Comparison of ENCODE assay signal across 10 mouse cellular contexts in genomic region chr15:81199372-81199959, GRCm38 (mm10). TPM values are rescaled to one million over a fixed set of nuclear protein-coding genes. Genes with fewer than 3 reads are reported as not detected.
DNase-seq lines count a peak whose midpoint lies in the region; ATAC-seq and TF ChIP-seq lines count a peak whose summit lies in the region.
"Had no signal": no experiment of that assay in that cellular context is flagged by ENCODE, and none has a peak within 500 bp of the region (broad histone marks: within the 10 kb centered on the region; RNA-seq: fewer than 3 reads in every experiment).

No protein-coding gene starts in this region.

- 29% methylated on average over 4 of the region's 4 CpGs for WGBS in hindbrain, embryonic 10.5 days
- WGBS in hindbrain, embryonic 16.5 days, result 25% methylated on average over 4 of the region's 4 CpGs
- 18% methylated on average over 4 of the region's 4 CpGs for WGBS in lung, embryonic 16.5 days
- WGBS in spleen, adult 2 months, result 11% methylated on average over 4 of the region's 4 CpGs

- no peak for TF ChIP-seq POLR2A in CH12.LX (IDR thresholded peaks at IDR 0.05; ENCODE audit: low read depth, low read length)
- TF ChIP-seq POLR2A in spleen, adult 2 months (IDR thresholded peaks at IDR 0.05; ENCODE audit: low read depth, low read length), result no peak

- H3K4me1 ChIP-seq in hindbrain, embryonic 10.5 days (replicated peaks), result no peaks in the 10 kb centered on the region
- H3K4me1 ChIP-seq in hindbrain, embryonic 16.5 days (ENCODE audit: control insufficient read depth, insufficient read depth, low read depth, low read length), result no peaks in the 10 kb centered on the region
- H3K4me1 ChIP-seq in CH12.LX (ENCODE audit: control insufficient read depth in 1 of 2, insufficient read depth in 2 of 2), result peaks cover 10 to 32% of the 10 kb centered on the region in 2 experiments; a peak in 3 of 4 replicates
- peaks cover 4% of the 10 kb centered on the region for H3K4me1 ChIP-seq in lung, embryonic 16.5 days (replicated peaks; ENCODE audit: control insufficient read depth, insufficient read depth, low read length)
- H3K4me1 ChIP-seq in spleen, adult 2 months (ENCODE audit: control insufficient read depth, insufficient read depth, insufficient read length), result peaks cover 4% of the 10 kb centered on the region; the same call in 1 of the 2 replicates
- H3K4me1 ChIP-seq: neural tube, embryonic 12.5 days had no signal

- H3K79me2 ChIP-seq in CH12.LX (replicated peaks; ENCODE audit: control insufficient read depth, extremely low read depth, insufficient read depth, poor library complexity, severe bottlenecking), result no peaks in the 10 kb centered on the region

- peaks cover 4% of the 10 kb centered on the region; the same call in 1 of the 2 replicates for H3K9me3 ChIP-seq in hindbrain, embryonic 10.5 days
- H3K9me3 ChIP-seq in hindbrain, embryonic 16.5 days (ENCODE audit: control insufficient read depth, low read length), result no peaks in the 10 kb centered on the region; the same call in 1 of the 2 replicates
- peaks cover 3% of the 10 kb centered on the region for H3K9me3 ChIP-seq in CH12.LX (replicated peaks; ENCODE audit: low read length)
- peaks cover 3% of the 10 kb centered on the region; the same call in 1 of the 2 replicates for H3K9me3 ChIP-seq in lung, embryonic 16.5 days (ENCODE audit: control insufficient read depth, low read length)
- H3K9me3 ChIP-seq: embryonic facial prominence, embryonic 15.5 days; neural tube, embryonic 12.5 days had no signal

- peak; percentile 85 for TF ChIP-seq RAD21 in CH12.LX (IDR thresholded peaks at IDR 0.05; ENCODE audit: low read depth, low read length)

- TF ChIP-seq CTCF in CH12.LX (conservative IDR thresholded peaks at IDR 0.05 in 1 of 2, IDR thresholded peaks at IDR 0.05 in 1 of 2; ENCODE audit: low read depth in 2 of 2, low read length in 2 of 2), result peak; percentile 31 to 85; a peak in 2 of 4 replicates
- no peak for TF ChIP-seq CTCF in spleen, adult 2 months (IDR thresholded peaks at IDR 0.05; ENCODE audit: extremely low read depth, insufficient read depth, insufficient read length, insufficient replicate concordance)

- H3K36me3 ChIP-seq in hindbrain, embryonic 10.5 days, result no peaks in the 10 kb centered on the region
- H3K36me3 ChIP-seq in hindbrain, embryonic 16.5 days (ENCODE audit: control insufficient read depth, insufficient read depth, low read length), result no peaks in the 10 kb centered on the region
- no peaks in the 10 kb centered on the region for H3K36me3 ChIP-seq in CH12.LX (replicated peaks in 1 of 2; ENCODE audit: control insufficient read depth in 1 of 2, insufficient read depth in 1 of 2, low read length in 1 of 2)
- no peaks in the 10 kb centered on the region for H3K36me3 ChIP-seq in lung, embryonic 16.5 days (ENCODE audit: control insufficient read depth, insufficient read depth, low read length)
- H3K36me3 ChIP-seq in spleen, adult 2 months (ENCODE audit: control insufficient read depth, insufficient read depth, low read length), result no peaks in the 10 kb centered on the region
- H3K36me3 ChIP-seq: embryonic facial prominence, embryonic 15.5 days; neural tube, embryonic 12.5 days had no signal

- no peak for TF ChIP-seq EP300 in CH12.LX (IDR thresholded peaks at IDR 0.05; ENCODE audit: low read length)

- in situ Hi-C loops in CH12.LX (cut with MboI; ENCODE audit: low pct_ligation_motif_present, low pct_unique_long_range_greater_than_20kb, low sequenced_read_pairs), result loop anchor here (5.0 to 25.0 kb wide), 3 partner anchors 42 to 487 kb away; partner anchors contain the start of gene Tnrc6b

- no peak overlapping the region for H3K4me3 ChIP-seq in hindbrain, embryonic 10.5 days
- no peak overlapping the region for H3K4me3 ChIP-seq in hindbrain, embryonic 16.5 days (ENCODE audit: low read length)
- H3K4me3 ChIP-seq in CH12.LX (replicated peaks in 1 of 3; ENCODE audit: low read depth in 2 of 3, low read length in 2 of 3, poor library complexity in 1 of 3), result peak overlapping the region in 2 of 3 experiments; percentile 21 to 33
- H3K4me3 ChIP-seq in lung, embryonic 16.5 days (ENCODE audit: low read length), result no peak overlapping the region
- 0 out of 2 replicates have a peak overlapping the region, but pooled peaks have one; percentile 31 for H3K4me3 ChIP-seq in spleen, adult 2 months (ENCODE audit: extremely low read depth, insufficient read depth, insufficient read length)
- H3K4me3 ChIP-seq: embryonic facial prominence, embryonic 15.5 days; neural tube, embryonic 12.5 days had no signal

- H3K27ac ChIP-seq in hindbrain, embryonic 10.5 days, result no peak overlapping the region
- no peak overlapping the region for H3K27ac ChIP-seq in hindbrain, embryonic 16.5 days (ENCODE audit: low read depth, low read length)
- no peak overlapping the region for H3K27ac ChIP-seq in CH12.LX (ENCODE audit: insufficient read depth, low read depth)
- H3K27ac ChIP-seq in lung, embryonic 16.5 days (ENCODE audit: low read length), result peak overlapping the region; percentile 10; the same call in 1 of the 2 replicates
- no peak overlapping the region for H3K27ac ChIP-seq in spleen, adult 2 months (ENCODE audit: insufficient read depth, low read length)
- H3K27ac ChIP-seq: embryonic facial prominence, embryonic 15.5 days; neural tube, embryonic 12.5 days had no signal

- DNase-seq in hindbrain, embryonic 10.5 days (ENCODE audit: low spot score), result peak; percentile 53
- peak; percentile 85 for DNase-seq in CH12.LX (ENCODE audit: extremely low read depth)
- DNase-seq in brain, embryonic 18.5 days (ENCODE audit: low read depth, low spot score), result peak; percentile 46
- DNase-seq in frontal cortex, postnatal 36 days (ENCODE audit: low spot score in 2 of 2), result peak; percentile 35 to 75
- DNase-seq in layer of hippocampus, adult 11-12 months (ENCODE audit: low spot score), result peak; percentile 73
- DNase-seq in spleen, adult 2 months (ENCODE audit: low read depth in 1 of 2, low spot score in 2 of 2), result peak; percentile 49 to 69

- H3K27me3 ChIP-seq in hindbrain, embryonic 10.5 days (ENCODE audit: insufficient read depth, poor library complexity, severe bottlenecking), result no peaks in the 10 kb centered on the region
- no peaks in the 10 kb centered on the region for H3K27me3 ChIP-seq in hindbrain, embryonic 16.5 days (replicated peaks; ENCODE audit: control insufficient read depth, insufficient read depth, low read length)
- no peaks in the 10 kb centered on the region for H3K27me3 ChIP-seq in CH12.LX (replicated peaks)
- H3K27me3 ChIP-seq in lung, embryonic 16.5 days (ENCODE audit: control insufficient read depth, insufficient read depth, low read depth, low read length), result no peaks in the 10 kb centered on the region
- no peaks in the 10 kb centered on the region for H3K27me3 ChIP-seq in spleen, adult 2 months (ENCODE audit: control insufficient read depth, insufficient read depth, low read length)
- H3K27me3 ChIP-seq: embryonic facial prominence, embryonic 15.5 days; neural tube, embryonic 12.5 days had no signal

- no peak overlapping the region for H3K4me2 ChIP-seq in hindbrain, embryonic 16.5 days (ENCODE audit: low read length)
- H3K4me2 ChIP-seq in CH12.LX (ENCODE audit: insufficient read depth, low read depth, poor library complexity, severe bottlenecking), result peak overlapping the region; percentile 51
- peak overlapping the region; percentile 31; the same call in 1 of the 2 replicates for H3K4me2 ChIP-seq in lung, embryonic 16.5 days (ENCODE audit: low read depth, low read length)
- H3K4me2 ChIP-seq: embryonic facial prominence, embryonic 15.5 days; neural tube, embryonic 12.5 days had no signal

- no peak overlapping the region for H3K9ac ChIP-seq in hindbrain, embryonic 16.5 days (ENCODE audit: low read depth, low read length)
- H3K9ac ChIP-seq in CH12.LX (ENCODE audit: insufficient read depth, low read depth), result peak overlapping the region; percentile 70
- no peak overlapping the region for H3K9ac ChIP-seq in lung, embryonic 16.5 days (ENCODE audit: low read length)
- H3K9ac ChIP-seq: embryonic facial prominence, embryonic 15.5 days; neural tube, embryonic 12.5 days had no signal

- dilution Hi-C loops in CH12.LX (cut with MboI; ENCODE audit: extremely low pct_ligation_motif_present, extremely low pct_unique_long_range_greater_than_20kb, low sequenced_read_pairs), result no loop called here

- ATAC-seq in hindbrain, embryonic 16.5 days, result no peak
- ATAC-seq in lung, embryonic 16.5 days (ENCODE audit: low read depth), result peak; percentile 51; the same call in 1 of the 2 replicates

TF ChIP-seq in CH12.LX, 34 proteins besides CTCF, POLR2A, EP300 and RAD21:
- TF ChIP-seq ZNF384 (IDR thresholded peaks at IDR 0.05; ENCODE audit: low read depth, low read length), result peak; percentile 97
- TF ChIP-seq MEF2A (IDR thresholded peaks at IDR 0.05; ENCODE audit: borderline replicate concordance, low read depth, low read length), result no peak
- 0 out of 2 replicates have a peak, but pooled peaks have one; percentile 13 for TF ChIP-seq SIN3A (IDR thresholded peaks at IDR 0.05; ENCODE audit: low read length)
- 0 out of 2 replicates have a peak, but pooled peaks have one; percentile 20 for TF ChIP-seq IRF4 (IDR thresholded peaks at IDR 0.05; ENCODE audit: low read depth, low read length)
- peak; percentile 55 for TF ChIP-seq ZC3H11A (IDR thresholded peaks at IDR 0.05; ENCODE audit: low read depth, low read length)
- TF ChIP-seq SMC3 (IDR thresholded peaks at IDR 0.05; ENCODE audit: low read depth, low read length), result peak; percentile 87
- TF ChIP-seq POLR2AphosphoS2 (IDR thresholded peaks at IDR 0.05; ENCODE audit: low read depth, low read length), result no peak

RNA-seq across cellular contexts. Expression of gene Mrtfa, which starts 8.9 kb away (rescaled TPM):
- 25.4 and 31.3 TPM in 2 replicates for polyA plus RNA-seq in hindbrain, embryonic 10.5 days (2016; fragmentation: Nextera tagmentation; extraction: Ambion mirVana)
- 24.1 and 28.2 TPM in 2 replicates for polyA plus RNA-seq in hindbrain, embryonic 16.5 days (2015; fragmentation: Nextera tagmentation; extraction: Ambion mirVana)
- total RNA-seq in CH12.LX (2012; rRNA removed) (7.3 and 8.2 TPM in 2 replicates), CH12.LX (2014; rRNA removed) (4.1 and 4.6 TPM in 2 replicates)
- polyA plus RNA-seq in CH12.LX (2012; ENCODE audit: insufficient read length, low read depth), result 20.1 and 23.2 TPM in 2 replicates
- 24.9 and 25.3 TPM in 2 replicates for polyA plus RNA-seq in lung, embryonic 16.5 days (2015; fragmentation: Nextera tagmentation; extraction: Ambion mirVana)
- polyA plus RNA-seq in spleen, adult 2 months (2012; rRNA removed), result 80.0 and 100 TPM in 2 replicates

RNA-seq across cellular contexts. Expression of gene Mchr1, which starts 35.8 kb away (rescaled TPM):
- 0.14 and 0.22 TPM in 2 replicates for polyA plus RNA-seq in hindbrain, embryonic 10.5 days (2016; fragmentation: Nextera tagmentation; extraction: Ambion mirVana)
- polyA plus RNA-seq in hindbrain, embryonic 16.5 days (2015; fragmentation: Nextera tagmentation; extraction: Ambion mirVana), result 6.3 and 7.9 TPM in 2 replicates
- total RNA-seq in CH12.LX (2012; rRNA removed) (not detected in 2 replicates), CH12.LX (2014; rRNA removed) (not detected in 2 replicates)
- not detected in 2 replicates for polyA plus RNA-seq in CH12.LX (2012; ENCODE audit: insufficient read length, low read depth)
- 1.2 and 1.6 TPM in 2 replicates for polyA plus RNA-seq in lung, embryonic 16.5 days (2015; fragmentation: Nextera tagmentation; extraction: Ambion mirVana)
- 0.06 TPM in 1 of 2 replicates, not detected in the other for polyA plus RNA-seq in spleen, adult 2 months (2012; rRNA removed)

Comparison
In these comparisons a context has a peak if more than half of its experiments do, and no peak if none do; other contexts are left out.
1. H3K4me3 ChIP-seq: peak in CH12.LX (2 of 3) and spleen, adult 2 months (single experiment); none in hindbrain, embryonic 10.5 days (single experiment), hindbrain, embryonic 16.5 days (single experiment) and lung, embryonic 16.5 days (single experiment).
2. Peak in every context shown above with its lines, with median percentiles within 50 percentile points of each other: DNase-seq.